Mouse (Mus musculus) left cerebral cortex, adult 9 months (tissue): Measurements from ENCODE around the gene Wnt2b.

Experiments
- DNase-seq, 2 experiments: peaks; one replicate each; pipeline ENCODE4 v3.0.0; 2022; ENCODE audit warnings: low spot score in 2 of 2

Gene Wnt2b

GRCm38 (mm10) chr3:104961066-104962059 lies at the start of gene Wnt2b:
Gene Wnt2b (minus strand): TSS chr3:104961921.
- no peak for DNase-seq

GRCm38 (mm10) chr3:105010681-105011339 lies 49.1 kb upstream of the Wnt2b start:
- no peak for DNase-seq

- no peak for DNase-seq
Observed at GRCm38 (mm10) chr3:105008070-105008469, 46.3 kb upstream of the Wnt2b start.

GRCm38 (mm10) chr3:105006101-105006500 lies 44.4 kb upstream of the Wnt2b start:
- DNase-seq: no peak

- DNase-seq: no peak
Observed at GRCm38 (mm10) chr3:105005561-105006065, 43.9 kb upstream of the Wnt2b start.

GRCm38 (mm10) chr3:105005011-105005410 lies 43.3 kb upstream of the Wnt2b start:
- DNase-seq: no peak

GRCm38 (mm10) chr3:105003960-105004463 lies 42.3 kb upstream of the Wnt2b start:
- peak; percentile 64 to 65 for DNase-seq

GRCm38 (mm10) chr3:105001374-105001773 lies 39.7 kb upstream of the Wnt2b start:
- DNase-seq: no peak

GRCm38 (mm10) chr3:105000561-105000960 lies 38.8 kb upstream of the Wnt2b start:
- no peak for DNase-seq

GRCm38 (mm10) chr3:104997563-104997962 lies 35.8 kb upstream of the Wnt2b start:
- DNase-seq: no peak

GRCm38 (mm10) chr3:104995707-104996106 lies 34.0 kb upstream of the Wnt2b start:
- no peak for DNase-seq

- no peak for DNase-seq
Observed at GRCm38 (mm10) chr3:104994415-104994841, 32.7 kb upstream of the Wnt2b start.

GRCm38 (mm10) chr3:104993800-104994199 lies 32.1 kb upstream of the Wnt2b start:
- peak; percentile 63 to 79 for DNase-seq

GRCm38 (mm10) chr3:104992709-104993388 lies 31.1 kb upstream of the Wnt2b start:
- peak; percentile 62 to 93 for DNase-seq

GRCm38 (mm10) chr3:104991703-104992102 lies 30.0 kb upstream of the Wnt2b start:
- no peak for DNase-seq

- DNase-seq: no peak
Observed at GRCm38 (mm10) chr3:104987884-104988283, 26.2 kb upstream of the Wnt2b start.

- no peak for DNase-seq
Observed at GRCm38 (mm10) chr3:104979735-104980134, 18.0 kb upstream of the Wnt2b start.

GRCm38 (mm10) chr3:104967548-104968300 lies 6.0 kb upstream of the Wnt2b start:
- DNase-seq: peak; percentile 20 to 91

GRCm38 (mm10) chr3:104965991-104966554 lies 4.4 kb upstream of the Wnt2b start:
- no peak for DNase-seq

- no peak for DNase-seq
Observed at GRCm38 (mm10) chr3:104965070-104965855, 3.5 kb upstream of the Wnt2b start.
